7 mouse cellular contexts compared by ENCODE assay signal in genomic region chr3:84270624-84270995, GRCm38 (mm10). TPM values are rescaled to one million over a fixed set of nuclear protein-coding genes. Genes with fewer than 3 reads are reported as not detected.
DNase-seq lines count a peak whose midpoint lies in the region; ATAC-seq and TF ChIP-seq lines count a peak whose summit lies in the region.

No protein-coding gene starts in this region.

- 13% methylated on average over 3 of the region's 3 CpGs for WGBS in hindbrain, embryonic 15.5 days

- H3K36me3 ChIP-seq in hindbrain, embryonic 15.5 days: no peaks in the 10 kb centered on the region

- TF ChIP-seq POLR2A in cortical plate, adult 2 months (IDR thresholded peaks at IDR 0.05; ENCODE audit: extremely low read depth, insufficient read depth, low read length): no peak

- ATAC-seq in hindbrain, embryonic 15.5 days (ENCODE audit: low FRiP score, low read depth): peak; percentile 59

- H3K27me3 ChIP-seq in hindbrain, embryonic 15.5 days: no peaks in the 10 kb centered on the region

- TF ChIP-seq CTCF in cortical plate, adult 2 months (IDR thresholded peaks at IDR 0.05; ENCODE audit: extremely low read depth, insufficient read depth, low read length): no peak

- no peaks in the 10 kb centered on the region for H3K9me3 ChIP-seq in hindbrain, embryonic 15.5 days

- H3K27ac ChIP-seq in cortical plate, adult 2 months (ENCODE audit: insufficient read depth, low read length): peak overlapping the region; percentile 67
- H3K27ac ChIP-seq in hindbrain, embryonic 15.5 days (replicated peaks): no peak overlapping the region

- H3K4me3 ChIP-seq in cortical plate, adult 2 months (ENCODE audit: insufficient read depth, low read length): peak overlapping the region; percentile 20; the same call in 1 of the 2 replicates
- no peak overlapping the region for H3K4me3 ChIP-seq in hindbrain, embryonic 15.5 days

- H3K9ac ChIP-seq in hindbrain, embryonic 15.5 days: no peak overlapping the region

- H3K4me1 ChIP-seq in cortical plate, adult 2 months (ENCODE audit: control insufficient read depth, insufficient read depth, low read length): peaks cover 3% of the 10 kb centered on the region; the same call in 1 of the 2 replicates
- peaks cover 18% of the 10 kb centered on the region for H3K4me1 ChIP-seq in hindbrain, embryonic 15.5 days (replicated peaks)

- DNase-seq in Muller cell, postnatal 12 days (ENCODE audit: inconsistent ontology term): peak; percentile 51
- peak; percentile 49 for DNase-seq in lung, postnatal 36 days
- no peak for DNase-seq in right cerebral cortex, postnatal 10 days (ENCODE audit: low spot score in 2 of 2)
- DNase-seq in right cerebral cortex, postnatal 25 days: no peak
- no peak for DNase-seq in right cerebral cortex, postnatal 4 days

- no peak overlapping the region for H3K4me2 ChIP-seq in hindbrain, embryonic 15.5 days

RNA-seq across cellular contexts. Expression of gene Trim2, which starts 36.1 kb away (rescaled TPM):
- 87.4 and 101 TPM in 2 replicates for polyA plus RNA-seq in cortical plate, adult 2 months (2012; rRNA removed)
- 139 and 145 TPM in 2 replicates for polyA plus RNA-seq in hindbrain, embryonic 15.5 days (2015; fragmentation: Nextera tagmentation; extraction: Ambion mirVana)

Comparison
In these comparisons a context has a peak if more than half of its experiments do, and no peak if none do; other contexts are left out.
1. DNase-seq: peak in Muller cell, postnatal 12 days (single experiment) and lung, postnatal 36 days (single experiment); none in right cerebral cortex, postnatal 10 days (0 of 2), right cerebral cortex, postnatal 25 days (single experiment) and right cerebral cortex, postnatal 4 days (single experiment).